Mouse (Mus musculus): ENCODE measurements around the gene Acot8. TPM values are rescaled to one million over a fixed set of nuclear protein-coding genes. Genes with fewer than 3 reads are reported as not detected.
A peak's percentile ranks its signal among the peaks of the same experiment; 100 is the strongest.

Acot8 gene
- polyA plus RNA-seq, 1 experiment, result 44.9 TPM

DNA sequence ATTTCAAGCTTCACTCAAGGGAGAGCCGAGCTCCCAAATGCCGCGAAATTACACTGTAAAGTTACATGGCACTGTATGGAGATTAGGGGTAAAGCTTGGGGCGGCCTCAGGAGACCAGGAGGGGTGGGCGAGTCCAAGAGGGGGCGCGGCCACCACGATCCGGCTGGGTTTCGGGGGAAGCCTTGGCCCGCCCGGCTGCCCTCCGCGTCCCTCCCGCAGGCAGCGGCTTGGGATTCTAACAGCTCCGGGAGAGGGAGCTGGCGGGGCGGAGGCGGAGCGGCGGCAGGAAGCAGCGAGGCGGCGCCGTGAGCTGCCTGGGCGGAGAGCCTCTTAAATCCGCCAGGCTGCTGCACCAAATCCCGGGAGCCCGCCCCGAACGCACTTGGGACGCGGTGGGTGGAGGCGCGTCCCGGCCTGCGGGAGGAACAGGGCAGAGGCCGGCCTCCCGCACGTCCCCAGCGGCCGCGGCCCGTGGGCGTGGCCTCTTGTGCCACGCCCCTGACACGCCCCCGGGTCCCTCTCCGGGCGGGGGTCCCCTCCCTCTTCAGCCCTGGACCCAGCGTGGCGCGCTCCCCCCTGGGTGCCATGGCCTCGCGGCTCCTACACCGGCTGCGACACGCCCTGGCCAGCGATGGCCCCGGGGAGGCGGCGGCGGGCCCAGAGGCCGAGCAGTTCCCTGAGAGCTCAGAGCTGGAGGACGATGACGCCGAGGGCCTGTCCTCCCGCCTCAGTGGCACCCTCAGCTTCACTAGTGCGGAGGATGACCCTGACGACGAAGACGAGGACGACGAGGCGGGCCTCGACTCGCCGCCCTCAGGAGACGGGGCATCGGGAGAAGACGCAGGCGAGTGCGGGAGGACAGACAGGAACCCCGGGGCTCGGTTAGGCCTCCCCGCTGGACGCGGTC is 18.9 kb downstream of the Acot8 start, which contains the start of gene Snx21:
TSS of gene Snx21 (plus strand) at position 343 of the 907 bp plus-strand sequence.
- H3K27ac ChIP-seq (ENCODE audit: insufficient read depth, low read length), result peak within 1 kb of the TSS; percentile 65
- peak in 1 of 2 experiments; percentile 47 for DNase-seq (ENCODE audit: low read depth in 1 of 2, low spot score in 2 of 2)
- peaks cover 7% of the 10 kb centered on the region; the same call in 1 of the 2 replicates for H3K4me1 ChIP-seq (ENCODE audit: control insufficient read depth, insufficient read depth, insufficient read length)
- no peaks in the 10 kb centered on the region for H3K27me3 ChIP-seq (ENCODE audit: control insufficient read depth, insufficient read depth, low read length)
- WGBS, result under 1% methylated on average over 87 of the region's 89 CpGs
- TF ChIP-seq CTCF (IDR thresholded peaks at IDR 0.05; ENCODE audit: extremely low read depth, insufficient read depth, insufficient read length, insufficient replicate concordance), result no peak
- TF ChIP-seq POLR2A (IDR thresholded peaks at IDR 0.05; ENCODE audit: low read depth, low read length), result no peak
- peak within 1 kb of the TSS; percentile 85 for H3K4me3 ChIP-seq (ENCODE audit: extremely low read depth, insufficient read depth, insufficient read length)
- no peaks in the 10 kb centered on the region for H3K36me3 ChIP-seq (ENCODE audit: control insufficient read depth, insufficient read depth, low read length)

DNA sequence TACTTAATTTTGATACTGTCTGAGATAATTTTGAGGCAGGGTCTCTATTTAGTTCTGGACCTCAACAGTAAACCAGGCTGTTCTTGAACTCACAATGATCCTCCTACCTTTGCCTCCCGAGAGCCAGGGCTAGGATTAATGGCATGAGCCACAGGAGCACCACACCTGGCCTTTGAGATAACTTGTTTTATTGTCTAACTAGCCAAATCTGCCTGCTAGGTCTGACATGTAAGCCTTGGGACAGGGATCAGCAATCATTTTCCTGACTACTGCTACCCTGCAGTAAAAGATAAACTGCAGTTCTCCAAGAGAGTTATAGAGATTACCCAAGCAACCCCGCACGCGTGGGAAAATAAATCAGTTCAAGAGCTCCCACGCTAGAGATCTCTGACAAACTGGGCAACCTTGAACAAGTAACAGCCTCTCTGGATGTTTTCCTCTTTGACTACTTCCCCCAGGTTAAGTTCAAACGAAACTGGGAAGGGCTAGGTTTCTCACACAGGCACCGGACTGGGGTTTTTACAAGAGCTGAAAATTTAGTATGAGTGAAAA is 19.7 kb downstream of the Acot8 start:
- peak overlapping the region; percentile 85 for H3K4me3 ChIP-seq (ENCODE audit: extremely low read depth, insufficient read depth, insufficient read length)
- no peak for TF ChIP-seq CTCF (IDR thresholded peaks at IDR 0.05; ENCODE audit: extremely low read depth, insufficient read depth, insufficient read length, insufficient replicate concordance)
- no peak for TF ChIP-seq POLR2A (IDR thresholded peaks at IDR 0.05; ENCODE audit: low read depth, low read length)
- 15% methylated on average over 7 of the region's 7 CpGs for WGBS
- H3K27ac ChIP-seq (ENCODE audit: insufficient read depth, low read length), result no peak overlapping the region
- H3K36me3 ChIP-seq (ENCODE audit: control insufficient read depth, insufficient read depth, low read length), result no peaks in the 10 kb centered on the region
- H3K27me3 ChIP-seq (ENCODE audit: control insufficient read depth, insufficient read depth, low read length), result no peaks in the 10 kb centered on the region
- DNase-seq (ENCODE audit: low read depth in 1 of 2, low spot score in 2 of 2), result no peak
- H3K4me1 ChIP-seq (ENCODE audit: control insufficient read depth, insufficient read depth, insufficient read length), result peaks cover 7% of the 10 kb centered on the region; the same call in 1 of the 2 replicates

DNA sequence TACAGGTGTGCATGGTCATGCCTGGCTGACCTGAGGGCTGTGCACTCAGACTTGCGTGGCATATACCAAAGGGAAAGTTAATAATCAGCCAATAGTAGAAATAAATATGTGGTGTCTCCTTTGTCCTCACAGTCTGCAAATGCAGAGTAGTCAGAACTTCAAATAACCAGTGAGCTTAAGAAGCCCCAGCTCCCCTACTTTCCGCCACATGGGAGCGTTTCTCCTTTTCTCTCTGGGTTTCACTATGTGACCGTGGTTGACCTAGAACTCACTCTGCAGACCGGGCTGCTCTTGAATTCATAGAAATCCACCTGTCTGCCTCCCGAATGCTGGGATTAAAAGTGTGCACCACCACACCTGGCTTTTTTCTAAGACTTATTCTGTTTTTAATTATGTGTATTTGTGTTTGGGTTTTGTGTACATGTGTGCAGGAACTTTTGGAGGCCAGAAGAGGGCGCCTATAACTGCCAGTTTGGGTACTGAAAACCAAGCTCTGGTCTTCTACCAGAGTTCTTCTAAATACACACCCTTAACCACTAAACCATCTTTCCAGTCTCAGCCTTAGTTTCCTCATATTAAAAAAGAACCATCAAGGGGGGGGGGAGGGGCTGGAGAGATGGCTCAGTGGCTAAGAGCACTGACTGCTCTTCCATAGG is 20.6 kb downstream of the Acot8 start:
- no peaks in the 10 kb centered on the region for H3K36me3 ChIP-seq (ENCODE audit: control insufficient read depth, insufficient read depth, low read length)
- no peak for DNase-seq (ENCODE audit: low read depth in 1 of 2, low spot score in 2 of 2)
- H3K27ac ChIP-seq (ENCODE audit: insufficient read depth, low read length), result no peak overlapping the region
- no peak for TF ChIP-seq POLR2A (IDR thresholded peaks at IDR 0.05; ENCODE audit: low read depth, low read length)
- no peak for TF ChIP-seq CTCF (IDR thresholded peaks at IDR 0.05; ENCODE audit: extremely low read depth, insufficient read depth, insufficient read length, insufficient replicate concordance)
- peaks cover 7% of the 10 kb centered on the region; the same call in 1 of the 2 replicates for H3K4me1 ChIP-seq (ENCODE audit: control insufficient read depth, insufficient read depth, insufficient read length)
- 76% methylated on average over 7 of the region's 7 CpGs for WGBS
- no peaks in the 10 kb centered on the region for H3K27me3 ChIP-seq (ENCODE audit: control insufficient read depth, insufficient read depth, low read length)
- no peak overlapping the region for H3K4me3 ChIP-seq (ENCODE audit: extremely low read depth, insufficient read depth, insufficient read length)

DNA sequence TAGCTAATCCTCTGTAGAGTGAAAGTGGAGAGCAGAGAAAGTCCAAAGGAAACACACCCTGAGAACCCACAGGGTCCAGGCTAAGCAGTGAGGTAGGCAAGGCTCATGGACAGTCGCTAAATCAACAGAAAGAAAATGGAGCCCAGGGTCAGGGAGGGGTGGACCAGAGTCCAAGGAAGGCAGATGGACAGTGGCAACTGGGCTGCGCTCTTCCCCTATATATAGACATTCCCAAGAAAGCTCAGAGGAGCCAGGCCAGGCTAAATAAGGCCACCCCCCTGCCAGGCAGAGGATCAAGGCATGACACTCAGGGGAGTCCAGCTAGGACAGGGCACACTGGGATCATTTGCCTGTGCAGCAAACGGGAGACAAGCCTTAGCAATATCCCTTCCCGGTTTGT is 22.8 kb downstream of the Acot8 start:
- no peak overlapping the region for H3K27ac ChIP-seq (ENCODE audit: insufficient read depth, low read length)
- no peak overlapping the region for H3K4me3 ChIP-seq (ENCODE audit: extremely low read depth, insufficient read depth, insufficient read length)
- DNase-seq (ENCODE audit: low read depth in 1 of 2, low spot score in 2 of 2), result no peak
- H3K36me3 ChIP-seq (ENCODE audit: control insufficient read depth, insufficient read depth, low read length), result no peaks in the 10 kb centered on the region
- H3K4me1 ChIP-seq (ENCODE audit: control insufficient read depth, insufficient read depth, insufficient read length), result peaks cover 7% of the 10 kb centered on the region; the same call in 1 of the 2 replicates
- no peaks in the 10 kb centered on the region for H3K27me3 ChIP-seq (ENCODE audit: control insufficient read depth, insufficient read depth, low read length)
- 85% methylated on average over 4 of the region's 4 CpGs for WGBS
- TF ChIP-seq POLR2A (IDR thresholded peaks at IDR 0.05; ENCODE audit: low read depth, low read length), result no peak
- TF ChIP-seq CTCF (IDR thresholded peaks at IDR 0.05; ENCODE audit: extremely low read depth, insufficient read depth, insufficient read length, insufficient replicate concordance), result no peak

DNA sequence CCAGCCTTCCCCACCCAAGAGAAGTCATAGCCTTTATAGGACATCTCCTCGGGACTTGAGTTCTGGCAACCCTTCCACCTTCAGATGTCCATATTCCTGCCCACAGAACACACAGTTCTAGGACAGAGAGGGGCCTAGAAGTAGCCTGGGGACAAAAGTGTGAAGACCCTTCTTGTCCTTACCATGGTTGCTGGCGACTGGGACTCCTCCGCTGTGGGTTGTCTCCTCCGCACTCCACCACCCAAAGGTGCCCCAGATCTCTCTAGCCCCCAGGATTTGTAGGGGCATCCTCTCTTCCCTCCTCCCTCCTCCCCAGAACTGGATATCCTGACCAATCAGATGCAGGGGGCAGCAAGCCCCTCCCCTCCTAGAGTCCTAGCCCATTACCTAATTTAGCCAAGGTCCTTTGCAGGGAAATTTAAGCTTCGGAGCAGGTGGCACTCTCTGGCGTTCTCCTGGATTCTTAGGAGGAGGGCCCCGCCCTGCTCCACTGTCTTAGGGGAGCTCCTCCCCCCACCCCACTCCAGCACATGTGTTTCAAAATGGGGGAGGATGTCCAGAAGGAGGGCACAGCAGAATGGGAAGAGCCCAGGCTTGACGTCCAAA is 25.1 kb downstream of the Acot8 start, which contains the start of gene Tnnc2:
TSS of gene Tnnc2 (minus strand) at position 487 of the 606 bp plus-strand sequence.
- no peak within 1 kb of the TSS for H3K27ac ChIP-seq (ENCODE audit: insufficient read depth, low read length)
- H3K27me3 ChIP-seq (ENCODE audit: control insufficient read depth, insufficient read depth, low read length), result no peaks in the 10 kb centered on the region
- H3K36me3 ChIP-seq (ENCODE audit: control insufficient read depth, insufficient read depth, low read length), result no peaks in the 10 kb centered on the region
- TF ChIP-seq CTCF (IDR thresholded peaks at IDR 0.05; ENCODE audit: extremely low read depth, insufficient read depth, insufficient read length, insufficient replicate concordance) (no peak), POLR2A (IDR thresholded peaks at IDR 0.05; ENCODE audit: low read depth, low read length) (no peak)
- no peak within 1 kb of the TSS for H3K4me3 ChIP-seq (ENCODE audit: extremely low read depth, insufficient read depth, insufficient read length)
- DNase-seq (ENCODE audit: low read depth in 1 of 2, low spot score in 2 of 2), result no peak
- H3K4me1 ChIP-seq (ENCODE audit: control insufficient read depth, insufficient read depth, insufficient read length), result no peaks in the 10 kb centered on the region
- 89% methylated on average over 8 of the region's 8 CpGs for WGBS

DNA sequence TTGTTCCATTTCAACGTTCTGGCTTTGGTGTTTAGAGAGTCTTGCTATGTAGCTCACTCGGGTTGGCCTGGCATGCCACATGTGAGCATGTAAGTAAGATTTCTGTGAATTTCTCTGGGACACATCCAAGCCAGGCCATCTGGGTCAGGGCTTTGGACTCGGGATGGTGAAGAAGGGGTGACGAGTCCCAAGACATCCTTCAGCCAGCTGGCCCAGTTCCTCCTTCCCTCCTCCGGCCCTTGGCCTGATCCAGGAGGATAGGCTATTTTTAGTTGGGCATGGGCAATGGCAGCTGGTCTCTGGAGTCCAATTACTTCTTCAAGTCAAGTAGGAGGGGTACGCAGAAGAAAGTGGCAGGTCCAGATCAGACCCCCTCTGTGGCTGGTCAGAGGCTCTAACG is 25.9 kb downstream of the Acot8 start:
- Histone ChIP-seq H3K27ac (ENCODE audit: insufficient read depth, low read length) (no peak overlapping the region), H3K27me3 (ENCODE audit: control insufficient read depth, insufficient read depth, low read length) (no peaks in the 10 kb centered on the region), H3K36me3 (ENCODE audit: control insufficient read depth, insufficient read depth, low read length) (no peaks in the 10 kb centered on the region), H3K4me3 (ENCODE audit: extremely low read depth, insufficient read depth, insufficient read length) (no peak overlapping the region), H3K4me1 (ENCODE audit: control insufficient read depth, insufficient read depth, insufficient read length) (no peaks in the 10 kb centered on the region)
- no peak for DNase-seq (ENCODE audit: low read depth in 1 of 2, low spot score in 2 of 2)
- TF ChIP-seq CTCF (IDR thresholded peaks at IDR 0.05; ENCODE audit: extremely low read depth, insufficient read depth, insufficient read length, insufficient replicate concordance), result no peak
- TF ChIP-seq POLR2A (IDR thresholded peaks at IDR 0.05; ENCODE audit: low read depth, low read length), result no peak
- 81% methylated on average over 7 of the region's 7 CpGs for WGBS

Data from spleen, adult 2 months (tissue).